Mouse (Mus musculus): ENCODE results near the gene Myom3.

Gene Myom3

DNA sequence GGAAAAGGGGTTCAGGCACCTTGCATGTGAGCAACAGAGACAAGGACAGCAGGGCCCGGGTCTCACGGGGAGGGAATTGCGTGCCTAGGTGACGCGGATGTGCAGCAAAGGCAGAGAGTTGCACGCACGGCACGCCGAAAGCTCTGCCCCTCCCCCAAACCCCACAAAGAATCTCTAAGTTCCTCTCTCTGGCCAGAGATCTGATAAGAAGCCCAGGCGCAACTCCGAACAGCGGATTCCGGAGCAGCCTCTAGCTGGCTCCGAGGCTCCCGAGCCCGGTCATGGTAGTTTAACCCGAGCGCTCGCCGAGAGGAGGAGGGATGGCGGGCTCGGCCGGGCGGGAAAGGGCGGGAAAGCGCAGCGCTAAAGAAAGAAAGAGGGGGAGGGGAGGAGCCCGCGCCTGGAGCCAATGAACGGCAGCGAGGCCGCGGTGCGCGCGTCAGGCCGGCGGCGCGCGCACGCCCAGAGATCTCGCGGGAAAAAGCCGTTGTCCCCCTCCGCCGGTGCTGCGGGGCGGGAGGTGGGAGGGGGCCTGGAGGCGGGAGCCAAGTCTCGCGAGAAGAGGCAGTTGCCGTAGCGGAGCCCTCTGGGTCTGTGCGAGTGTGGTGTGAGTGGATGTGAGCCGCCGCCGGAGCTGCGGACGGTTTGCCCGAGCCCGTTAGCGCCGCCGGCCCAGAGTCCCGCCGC lies 96.2 kb downstream of the Myom3 start, which contains the start of gene Srsf10:
Gene Srsf10 (plus strand): TSS at position 212 of the 687 bp plus-strand sequence.
- DNase-seq (ENCODE audit: low spot score in 2 of 2) = peak; percentile 84 to 98

DNA sequence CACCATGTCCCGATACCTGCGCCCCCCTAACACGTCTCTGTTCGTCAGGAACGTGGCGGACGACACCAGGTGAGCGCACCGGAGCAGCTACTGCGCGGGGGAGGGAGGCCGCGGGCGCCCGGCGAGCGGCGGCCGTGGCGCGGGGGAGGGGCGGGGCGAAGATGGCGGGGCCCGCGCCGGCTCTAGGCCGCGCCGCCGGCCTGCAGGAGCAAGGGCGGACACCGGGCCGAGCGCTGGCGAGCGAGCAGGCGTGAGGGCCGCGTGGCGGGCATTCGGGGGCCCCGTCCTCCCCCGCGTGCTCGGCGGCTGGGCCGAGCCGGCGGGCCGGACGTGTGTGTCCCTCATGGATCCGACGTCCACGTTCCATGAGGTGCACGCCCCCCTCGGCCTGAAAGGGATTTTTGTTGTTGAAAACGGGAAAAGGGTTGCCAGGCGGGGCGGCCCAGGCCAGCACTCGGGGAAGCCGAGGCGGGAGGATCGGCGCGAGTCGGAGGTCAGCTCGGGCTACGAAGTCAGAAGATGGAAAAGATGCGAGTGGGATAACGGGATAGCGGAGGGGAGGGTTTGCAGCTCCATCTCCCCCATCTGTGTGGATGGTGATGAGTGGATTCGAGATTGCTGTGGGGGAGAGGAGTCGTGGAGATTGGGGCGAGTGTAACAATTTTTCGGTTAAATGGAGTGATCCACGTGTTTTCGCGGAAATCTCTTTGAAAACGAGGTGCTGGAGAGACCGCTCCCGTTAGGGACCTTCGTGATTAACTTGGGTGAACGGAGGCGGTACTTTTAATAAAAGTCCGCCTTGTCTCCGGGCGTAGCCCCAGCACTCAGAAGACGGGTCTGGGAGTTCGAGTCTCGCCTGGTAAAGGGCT lies 96.9 kb downstream of the Myom3 start:
- DNase-seq (ENCODE audit: low spot score in 2 of 2) = peak in 1 of 2 experiments; percentile 64

DNA sequence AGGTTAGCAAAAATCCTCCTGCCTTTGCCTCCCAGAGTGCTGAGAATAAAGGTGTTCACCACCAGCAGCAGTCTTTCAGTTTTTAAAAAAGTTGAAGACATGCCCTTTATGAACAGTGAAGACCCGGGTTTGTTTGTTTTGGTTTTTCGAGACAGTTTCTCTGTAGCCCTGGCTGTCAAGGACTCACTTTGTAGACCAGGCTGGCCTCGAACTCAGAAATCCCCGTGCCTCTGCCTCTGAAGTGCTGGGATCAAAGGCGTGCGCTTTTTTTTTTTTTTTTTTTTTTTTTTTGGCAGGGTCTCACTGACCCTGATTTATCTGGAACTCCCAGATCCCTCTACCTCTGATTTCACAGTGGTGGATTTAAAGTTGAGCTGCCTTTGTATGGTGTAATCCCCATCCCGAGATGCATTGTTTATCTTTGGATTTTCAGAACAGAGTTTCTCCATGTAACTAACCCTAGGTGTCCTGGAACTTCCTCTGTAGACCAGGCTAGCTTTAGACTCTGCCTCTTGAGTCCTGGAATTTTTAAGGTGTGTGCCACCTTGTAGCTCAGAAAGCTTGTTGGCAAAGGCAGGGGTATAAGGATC lies 98.2 kb downstream of the Myom3 start:
- DNase-seq (ENCODE audit: low spot score in 2 of 2) = no peak
